In the genomic region with DNA sequence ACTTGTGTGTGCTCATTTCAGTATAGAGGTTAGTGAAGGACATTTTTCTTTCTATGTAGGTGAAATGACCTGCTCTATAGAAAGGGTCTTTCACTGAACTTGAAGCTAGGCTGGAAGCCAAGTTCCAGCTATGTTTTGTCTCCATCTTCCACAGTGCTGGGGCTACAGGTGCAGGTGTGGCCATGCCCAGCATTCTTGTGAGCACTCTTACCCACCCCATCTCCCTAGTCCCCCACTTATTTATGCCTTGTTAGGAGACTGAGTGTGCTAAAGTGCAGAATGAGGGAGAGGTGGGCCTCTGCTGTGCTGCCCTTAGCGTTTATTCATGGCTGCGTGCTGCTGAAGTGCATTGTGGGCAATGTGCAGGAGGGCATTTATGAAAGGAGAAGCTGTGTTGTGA, we compare ENCODE assay signal across 26 mouse cellular contexts.
DNase-seq lines count a peak whose midpoint lies in the region; ATAC-seq and TF ChIP-seq lines count a peak whose summit lies in the region.
"Had no signal": no experiment of that assay in that cellular context is flagged by ENCODE, and none has a peak within 500 bp of the region (broad histone marks: within the 10 kb centered on the region; RNA-seq: fewer than 3 reads in every experiment).

No protein-coding gene starts in this region.

- H3K36me3 ChIP-seq in lung, embryonic 14.5 days (ENCODE audit: insufficient read depth), result no peaks in the 10 kb centered on the region
- no peaks in the 10 kb centered on the region for H3K36me3 ChIP-seq in lung, postnatal 0 days (ENCODE audit: insufficient read depth, low read length)
- H3K36me3 ChIP-seq in limb, embryonic 12.5 days, result no peaks in the 10 kb centered on the region
- H3K36me3 ChIP-seq: forebrain, embryonic 12.5 days; heart, embryonic 10.5 days; heart, embryonic 13.5 days had no signal

- H3K4me3 ChIP-seq in lung, embryonic 14.5 days (ENCODE audit: low read depth, low read length), result no peak overlapping the region
- H3K4me3 ChIP-seq in lung, postnatal 0 days (ENCODE audit: low read depth, low read length), result no peak overlapping the region
- no peak overlapping the region for H3K4me3 ChIP-seq in limb, embryonic 12.5 days (replicated peaks)
- H3K4me3 ChIP-seq: erythroblast, embryonic 14.5 days; forebrain, embryonic 12.5 days; heart, adult 2 months; heart, embryonic 10.5 days; heart, embryonic 13.5 days had no signal

- no peak for TF ChIP-seq CTCF in lung, embryonic 14.5 days (IDR thresholded peaks at IDR 0.05; ENCODE audit: low read depth)
- TF ChIP-seq CTCF in lung, postnatal 0 days (IDR thresholded peaks at IDR 0.05), result no peak

- H3K27ac ChIP-seq in lung, embryonic 14.5 days (ENCODE audit: low read depth), result peak overlapping the region; percentile 24; the same call in 1 of the 2 replicates
- no peak overlapping the region for H3K27ac ChIP-seq in lung, postnatal 0 days (ENCODE audit: low read length)
- H3K27ac ChIP-seq in limb, embryonic 12.5 days, result peak overlapping the region; percentile 25; the same call in 1 of the 2 replicates
- H3K27ac ChIP-seq: forebrain, embryonic 12.5 days; heart, adult 2 months; heart, embryonic 10.5 days; heart, embryonic 13.5 days; hindbrain, embryonic 14.5 days; hindbrain, postnatal 0 days had no signal

- H3K4me2 ChIP-seq in lung, embryonic 14.5 days, result no peak overlapping the region
- no peak overlapping the region for H3K4me2 ChIP-seq in lung, postnatal 0 days (replicated peaks; ENCODE audit: low read depth, low read length)
- no peak overlapping the region for H3K4me2 ChIP-seq in limb, embryonic 12.5 days
- H3K4me2 ChIP-seq: forebrain, embryonic 12.5 days; heart, embryonic 13.5 days; hindbrain, embryonic 14.5 days had no signal

- H3K4me1 ChIP-seq in lung, embryonic 14.5 days (ENCODE audit: insufficient read depth), result peaks cover 10% of the 10 kb centered on the region
- H3K4me1 ChIP-seq in lung, postnatal 0 days (ENCODE audit: insufficient read depth, low read depth, low read length), result peaks cover 11% of the 10 kb centered on the region; the same call in 1 of the 2 replicates
- peaks cover 21% of the 10 kb centered on the region for H3K4me1 ChIP-seq in limb, embryonic 12.5 days (replicated peaks)

- peak; percentile 38 for DNase-seq in lung, embryonic 14.5 days
- DNase-seq in lung, postnatal 36 days, result no peak
- no peak for DNase-seq in lung, postnatal 0 days (ENCODE audit: low spot score)
- DNase-seq in lung, postnatal 10 days, result no peak
- no peak for DNase-seq in c-Kit-positive CD71-positive TER-119-positive erythroid progenitor cells, embryonic 14.5 days (ENCODE audit: low spot score)
- DNase-seq: adrenal gland, adult 2 months; adrenal gland, postnatal 14 days; cerebellum, adult 11-12 months; cerebellum, adult 8-10 months; cerebellum, postnatal 10 days; cerebellum, postnatal 36 days; embryo, embryonic 11 days; gastrocnemius, postnatal 10 days; gastrocnemius, postnatal 36 days; heart, adult 2 months; heart, postnatal 14 days; heart, postnatal 4 days had no signal

- no peaks in the 10 kb centered on the region for H3K9me3 ChIP-seq in lung, embryonic 14.5 days (ENCODE audit: low read depth, low read length)
- no peaks in the 10 kb centered on the region for H3K9me3 ChIP-seq in lung, postnatal 0 days (ENCODE audit: low read length)
- H3K9me3 ChIP-seq in limb, embryonic 12.5 days, result no peaks in the 10 kb centered on the region
- H3K9me3 ChIP-seq: forebrain, embryonic 12.5 days; heart, embryonic 10.5 days; heart, embryonic 13.5 days had no signal

- peak; percentile 60; the same call in 1 of the 2 replicates for ATAC-seq in lung, embryonic 14.5 days (ENCODE audit: insufficient read depth)
- ATAC-seq in lung, postnatal 0 days, result peak; percentile 79; the same call in 1 of the 2 replicates
- ATAC-seq in limb, embryonic 12.5 days (ENCODE audit: insufficient number of reproducible peaks, insufficient read depth, low FRiP score, low TSS enrichment, low read depth), result no peak
- ATAC-seq: CD4-positive, CD25-positive, alpha-beta regulatory T cell, adult 4 months; forebrain, embryonic 16.5 days; hindbrain, postnatal 0 days had no signal

- 75% methylated on average over 2 of the region's 2 CpGs for WGBS in lung, embryonic 14.5 days
- WGBS in lung, postnatal 0 days, result 69% methylated on average over 2 of the region's 2 CpGs
- 93% methylated on average over 2 of the region's 2 CpGs for WGBS in limb, embryonic 12.5 days

- TF ChIP-seq EP300 in lung, postnatal 0 days (IDR thresholded peaks at IDR 0.05), result no peak

- no peak overlapping the region for H3K9ac ChIP-seq in lung, embryonic 14.5 days
- no peak overlapping the region for H3K9ac ChIP-seq in lung, postnatal 0 days (replicated peaks; ENCODE audit: low read depth)
- H3K9ac ChIP-seq in limb, embryonic 12.5 days (replicated peaks), result no peak overlapping the region
- H3K9ac ChIP-seq: forebrain, embryonic 12.5 days; heart, embryonic 13.5 days; hindbrain, embryonic 14.5 days had no signal

- no peaks in the 10 kb centered on the region for H3K27me3 ChIP-seq in lung, embryonic 14.5 days (ENCODE audit: insufficient read depth, low read length)
- no peaks in the 10 kb centered on the region for H3K27me3 ChIP-seq in lung, postnatal 0 days (replicated peaks; ENCODE audit: insufficient read depth, low read length)
- H3K27me3 ChIP-seq in limb, embryonic 12.5 days, result no peaks in the 10 kb centered on the region
- H3K27me3 ChIP-seq: forebrain, embryonic 12.5 days; heart, embryonic 13.5 days had no signal
